Mouse (Mus musculus) kidney, postnatal 0 days (tissue): ENCODE results near the gene Il9r. TPM values are rescaled to one million over a fixed set of nuclear protein-coding genes. Genes with fewer than 3 reads are reported as not detected.

Experiments used
- ATAC-seq: fragments of 200-750 bp; cut with Nextera tagmentation; replicated peaks from 2 replicates; pipeline ENCODE4 v1.8.0; 2017; ENCODE audit warnings: low read depth, moderate number of reproducible peaks, moderate TSS enrichment, moderate library complexity; ENCODE audit not compliant: low FRiP score
- DNase-seq: peaks from one replicate; pipeline ENCODE4 v3.0.0-alpha.2; 2016; ENCODE audit warnings: low spot score
- H3K27ac ChIP-seq: fragments of 300-500 bp; sonication (generic); 2 replicates; pipeline ENCODE4 v1.5.1; 2014; ENCODE audit warnings: mild to moderate bottlenecking
- H3K27me3 ChIP-seq: fragments of 300-500 bp; sonication (generic); 2 replicates; pipeline ENCODE4 v1.6.1; 2014; ENCODE audit warnings: low read length, mixed read lengths; ENCODE audit not compliant: insufficient read depth
- H3K36me3 ChIP-seq: fragments of 300-500 bp; sonication (generic); 2 replicates; pipeline ENCODE4 v1.6.1; 2014; ENCODE audit warnings: low read length, mixed read lengths; ENCODE audit not compliant: insufficient read depth
- H3K4me1 ChIP-seq: fragments of 300-500 bp; sonication (generic); replicated peaks from 2 replicates; pipeline ENCODE4 v1.6.1; 2014; ENCODE audit warnings: antibody characterized with exemption, low read length, mixed read lengths; ENCODE audit not compliant: insufficient read depth
- H3K4me2 ChIP-seq: fragments of 300-500 bp; sonication (generic); 2 replicates; pipeline ENCODE4 v1.6.1; 2014; ENCODE audit warnings: mild to moderate bottlenecking, low read length, moderate library complexity, mixed read lengths
- H3K4me3 ChIP-seq: fragments of 300-500 bp; sonication (generic); replicated peaks from 2 replicates; pipeline ENCODE4 v1.5.1; 2014; ENCODE audit warnings: low read depth, low read length
- H3K9ac ChIP-seq: fragments of 300-500 bp; sonication (generic); 2 replicates; pipeline ENCODE4 v1.6.1; 2014; ENCODE audit warnings: low read depth, low read length
- H3K9me3 ChIP-seq: fragments of 300-500 bp; sonication (generic); replicated peaks from 2 replicates; pipeline ENCODE4 v1.6.1; 2016; ENCODE audit warnings: low read length, inconsistent platforms, mixed read lengths
- CTCF ChIP-seq: IDR thresholded peaks from 2 replicates; pipeline ENCODE4 v1.5.1; 2016; ENCODE audit warnings: antibody characterized with exemption, low read depth, mild to moderate bottlenecking, moderate library complexity
- WGBS: fragments of 180-500 bp; shearing (Covaris S2); extraction: QIAGEN DNeasy Blood & Tissue Kit; methylation state at CpG from one replicate; pipeline ENCODE4 v1.1.7; 2014; 5-methylcytosine and 5-hydroxymethylcytosine counted together
- polyA plus RNA-seq: library from polyadenylated mRNA; unstranded; fragments of >200 nt; fragmentation: Nextera tagmentation; extraction: Ambion mirVana; gene quantifications from 2 replicates; pipeline ENCODE4 v1.2.1, GENCODE M21; 2015

Gene Il9r
- polyA plus RNA-seq, result not detected in 2 replicates

GRCm38 (mm10) chr11:32200075-32200601, at the start of gene Il9r:
Gene Il9r, minus strand, starts transcription at chr11:32200279.
- H3K4me1 ChIP-seq, result no peaks in the 10 kb centered on the region
- no peaks in the 10 kb centered on the region for H3K36me3 ChIP-seq
- H3K4me2 ChIP-seq, result no peak within 1 kb of the TSS
- DNase-seq (no peak), ATAC-seq (no peak)
- WGBS, result 67% methylated on average over 10 of the region's 10 CpGs
- no peak within 1 kb of the TSS for H3K9ac ChIP-seq
- no peak within 1 kb of the TSS for H3K27ac ChIP-seq
- no peaks in the 10 kb centered on the region for H3K27me3 ChIP-seq
- no peak within 1 kb of the TSS for H3K4me3 ChIP-seq
- H3K9me3 ChIP-seq, result no peaks in the 10 kb centered on the region
- TF ChIP-seq CTCF, result no peak

- TF ChIP-seq CTCF, result no peak
- no peak overlapping the region for H3K9ac ChIP-seq
- WGBS, result 68% methylated on average over 3 of the region's 3 CpGs
- DNase-seq, result no peak
- H3K9me3 ChIP-seq, result no peaks in the 10 kb centered on the region
- H3K36me3 ChIP-seq, result peaks cover 17% of the 10 kb centered on the region
- no peak overlapping the region for H3K4me2 ChIP-seq
- H3K27me3 ChIP-seq, result no peaks in the 10 kb centered on the region
- no peak overlapping the region for H3K4me3 ChIP-seq
- ATAC-seq, result no peak
- H3K27ac ChIP-seq, result no peak overlapping the region
- H3K4me1 ChIP-seq, result peaks cover 10% of the 10 kb centered on the region
Observed at GRCm38 (mm10) chr11:32248350-32248749, 48.3 kb upstream of the Il9r start.

GRCm38 (mm10) chr11:32247068-32247467, 47.0 kb upstream of the Il9r start:
- ATAC-seq (no peak), DNase-seq (no peak)
- no peaks in the 10 kb centered on the region for H3K27me3 ChIP-seq
- peaks cover 16% of the 10 kb centered on the region for H3K36me3 ChIP-seq
- peaks cover 12% of the 10 kb centered on the region for H3K4me1 ChIP-seq
- H3K27ac ChIP-seq, result no peak overlapping the region
- H3K4me2 ChIP-seq, result no peak overlapping the region
- H3K9ac ChIP-seq, result no peak overlapping the region
- no peak overlapping the region for H3K4me3 ChIP-seq
- TF ChIP-seq CTCF, result peak; percentile 55
- no peaks in the 10 kb centered on the region for H3K9me3 ChIP-seq

- H3K4me3 ChIP-seq, result no peak overlapping the region
- 94% methylated on average over 6 of the region's 6 CpGs for WGBS
- TF ChIP-seq CTCF, result no peak
- H3K4me1 ChIP-seq, result peaks cover 12% of the 10 kb centered on the region
- no peak overlapping the region for H3K9ac ChIP-seq
- no peak for DNase-seq
- no peaks in the 10 kb centered on the region for H3K27me3 ChIP-seq
- ATAC-seq, result no peak
- peaks cover 20% of the 10 kb centered on the region for H3K36me3 ChIP-seq
- H3K4me2 ChIP-seq, result no peak overlapping the region
- H3K27ac ChIP-seq, result no peak overlapping the region
- no peaks in the 10 kb centered on the region for H3K9me3 ChIP-seq
Observed at GRCm38 (mm10) chr11:32245614-32246013, 45.5 kb upstream of the Il9r start.

GRCm38 (mm10) chr11:32244617-32245016, 44.5 kb upstream of the Il9r start:
- Histone ChIP-seq H3K36me3 (peaks cover 20% of the 10 kb centered on the region), H3K27me3 (no peaks in the 10 kb centered on the region), H3K4me3 (no peak overlapping the region), H3K9me3 (no peaks in the 10 kb centered on the region), H3K4me2 (no peak overlapping the region), H3K9ac (no peak overlapping the region), H3K4me1 (peaks cover 12% of the 10 kb centered on the region), H3K27ac (peak overlapping the region; percentile 77)
- WGBS, result 80% methylated on average over 1 of the region's 1 CpGs
- DNase-seq (no peak), ATAC-seq (no peak)
- TF ChIP-seq CTCF, result no peak

GRCm38 (mm10) chr11:32244064-32244463, 44.0 kb upstream of the Il9r start:
- Histone ChIP-seq H3K4me1 (peaks cover 12% of the 10 kb centered on the region), H3K36me3 (peaks cover 21% of the 10 kb centered on the region), H3K9me3 (no peaks in the 10 kb centered on the region), H3K27me3 (no peaks in the 10 kb centered on the region), H3K4me3 (no peak overlapping the region), H3K27ac (peak overlapping the region; percentile 77), H3K9ac (no peak overlapping the region), H3K4me2 (0 out of 2 replicates have a peak overlapping the region, but pooled peaks have one; percentile 10)
- TF ChIP-seq CTCF, result no peak
- ATAC-seq (no peak), DNase-seq (peak; percentile 38)
- 70% methylated on average over 3 of the region's 3 CpGs for WGBS
